Mouse (Mus musculus) T-helper 17 cell (primary cell): ENCODE results near the gene Ap4s1.

ENCODE experiments used
- in situ Hi-C, 2 experiments: fragments of 300-600 bp; cut with MboI, MseI; formaldehyde crosslinking; loops; 1 replicate in 1 of 2; 2 replicates in 1 of 2; pipeline ENCODE4 v1.15.1; 2025; ENCODE audit warnings: high pct_unique_total_duplicates in 2 of 2

Gene Ap4s1

DNA sequence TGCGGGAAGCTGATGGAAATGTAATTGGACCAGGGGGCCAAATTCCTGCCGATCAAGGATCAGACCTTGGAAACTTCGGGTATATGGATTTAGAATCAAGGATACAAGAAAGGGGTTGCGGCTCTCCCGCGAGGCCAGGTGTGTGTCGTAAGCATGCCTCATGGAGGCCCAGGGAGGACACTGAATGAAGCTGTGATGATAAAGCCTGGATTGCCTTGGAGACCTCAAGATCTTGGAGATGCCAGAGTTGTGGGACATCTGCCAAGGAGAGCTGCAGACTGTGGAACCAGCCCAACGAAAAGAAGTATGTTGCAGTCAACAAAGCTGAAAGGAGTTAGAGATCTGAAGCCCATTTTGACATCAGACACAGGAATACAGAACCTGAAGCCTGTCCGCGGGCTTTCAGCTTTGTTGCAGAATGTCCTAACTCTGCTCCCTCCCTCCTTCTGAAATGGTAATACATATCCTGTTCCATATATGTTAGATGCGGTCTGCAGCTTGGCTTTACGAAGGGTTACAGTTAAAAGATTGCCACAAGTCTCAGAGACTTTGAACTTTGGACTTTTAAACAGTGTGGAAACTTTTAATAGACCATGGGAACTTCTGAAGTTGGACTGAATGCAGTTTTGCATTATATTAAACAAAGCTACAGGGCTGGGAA lies 65.2 kb downstream of the Ap4s1 start:
- in situ Hi-C loops = no loop called here

- in situ Hi-C loops = no loop called here
Observed at GRCm38 (mm10) chr12:51756599-51756961, 65.7 kb downstream of the Ap4s1 start.

GRCm38 (mm10) chr12:51759374-51759773 lies 68.5 kb downstream of the Ap4s1 start:
- in situ Hi-C loops = no loop called here

GRCm38 (mm10) chr12:51767454-51767853 lies 76.6 kb downstream of the Ap4s1 start:
- in situ Hi-C loops = no loop called here

DNA sequence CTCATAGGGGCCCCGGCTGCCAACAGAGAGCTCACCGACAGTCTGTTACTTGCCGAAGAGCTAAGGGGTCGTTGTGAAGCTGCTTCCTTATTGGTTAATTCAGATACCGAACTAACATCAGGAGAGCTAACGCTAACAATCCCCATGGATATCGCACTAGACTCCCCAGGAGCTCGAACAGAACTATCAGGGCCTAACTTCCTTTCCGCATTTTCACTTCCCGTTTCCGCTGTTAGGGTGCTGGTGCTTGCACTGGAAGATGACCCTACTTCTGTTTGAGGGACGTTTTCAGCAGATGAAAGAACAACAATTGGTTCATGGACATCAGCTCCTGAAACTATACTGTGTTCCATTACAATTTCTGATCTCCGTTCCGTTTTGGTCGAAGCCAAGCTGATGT lies 77.9 kb downstream of the Ap4s1 start:
- in situ Hi-C loops = no loop called here

DNA sequence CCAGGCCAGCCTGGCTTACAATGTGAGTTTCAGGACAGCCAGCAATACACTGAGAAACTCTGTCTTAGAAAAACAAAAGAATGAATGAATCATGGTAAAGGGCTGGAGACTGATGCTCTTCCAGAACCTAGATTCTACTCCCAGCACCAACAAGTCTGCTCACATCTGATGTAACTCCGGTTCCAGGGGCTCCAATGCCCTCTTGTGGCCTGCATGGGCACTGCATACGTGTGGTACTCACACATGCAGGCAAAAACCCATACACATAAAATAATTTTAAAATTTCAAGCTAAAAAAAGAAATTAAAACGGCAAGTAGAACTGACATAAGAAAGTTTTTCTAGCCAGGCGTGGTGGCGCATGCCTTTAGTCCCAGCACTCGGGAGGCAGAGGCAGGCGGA lies 94.0 kb downstream of the Ap4s1 start:
- in situ Hi-C loops = loop anchor here in 1 of 2 experiments (5.0 kb wide), 2 partner anchors 38 to 403 kb away; no protein-coding TSS in a partner anchor
